Mouse (Mus musculus) cerebellum, postnatal 10 days (tissue): Measurements from ENCODE around the gene Srsf1.
A peak's percentile ranks its signal among the peaks of the same experiment; 100 is the strongest.

Source experiments
- DNase-seq, 2 experiments: peaks; one replicate each; pipeline ENCODE4 v3.0.0; 2021; ENCODE audit warnings: mixed read lengths in 2 of 2

Gene Srsf1

GRCm38 (mm10) chr11:88046944-88047794 is at the start of gene Srsf1:
TSS of gene Srsf1 (plus strand) at chr11:88047373.
- DNase-seq: peak; percentile 100

DNA sequence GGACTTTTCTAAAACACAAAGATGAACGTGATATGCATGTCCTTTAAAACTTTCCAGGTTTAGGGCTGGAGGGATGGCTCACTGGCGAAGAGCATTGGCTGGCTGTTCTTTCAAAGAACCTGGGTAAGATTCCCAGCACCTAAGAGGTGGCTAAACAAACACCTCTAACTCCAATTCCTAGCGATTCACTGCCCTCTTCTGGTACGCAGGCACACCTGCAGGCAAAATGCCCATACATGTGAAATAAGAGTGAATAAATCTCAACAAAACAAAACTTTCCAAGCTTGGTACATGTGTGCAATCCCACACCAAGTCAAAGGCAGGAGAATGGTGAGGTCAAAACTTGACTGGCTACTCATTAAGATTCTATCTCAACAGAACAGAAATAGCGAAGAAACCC is 47.4 kb upstream of the Srsf1 start:
- DNase-seq: no peak

GRCm38 (mm10) chr11:88002738-88003137 is 44.4 kb upstream of the Srsf1 start:
- no peak for DNase-seq

GRCm38 (mm10) chr11:88004123-88004522 is 43.0 kb upstream of the Srsf1 start:
- no peak for DNase-seq

DNA sequence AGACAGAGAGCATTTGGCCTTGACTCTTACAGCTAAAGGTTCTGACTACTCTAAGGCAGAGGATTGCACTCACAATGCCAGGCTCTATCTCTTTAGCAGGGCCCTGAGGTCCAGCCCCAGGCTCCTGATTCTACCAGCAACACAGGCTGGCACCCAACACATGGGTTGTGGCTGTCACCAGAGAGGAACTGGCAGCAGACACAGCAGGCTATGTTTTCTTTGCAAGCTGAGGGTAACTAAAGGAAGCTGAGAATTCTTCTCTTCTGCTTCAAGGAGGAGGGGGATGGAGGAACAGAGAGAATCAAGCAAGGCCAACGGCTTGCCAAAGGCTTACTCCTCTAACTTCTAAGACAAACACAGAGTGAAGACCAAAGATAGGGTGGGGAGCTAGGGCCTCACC is 38.5 kb upstream of the Srsf1 start:
- no peak for DNase-seq

- DNase-seq: peak; percentile 85 to 87
Observed at GRCm38 (mm10) chr11:88009542-88010190, 37.5 kb upstream of the Srsf1 start.

DNA sequence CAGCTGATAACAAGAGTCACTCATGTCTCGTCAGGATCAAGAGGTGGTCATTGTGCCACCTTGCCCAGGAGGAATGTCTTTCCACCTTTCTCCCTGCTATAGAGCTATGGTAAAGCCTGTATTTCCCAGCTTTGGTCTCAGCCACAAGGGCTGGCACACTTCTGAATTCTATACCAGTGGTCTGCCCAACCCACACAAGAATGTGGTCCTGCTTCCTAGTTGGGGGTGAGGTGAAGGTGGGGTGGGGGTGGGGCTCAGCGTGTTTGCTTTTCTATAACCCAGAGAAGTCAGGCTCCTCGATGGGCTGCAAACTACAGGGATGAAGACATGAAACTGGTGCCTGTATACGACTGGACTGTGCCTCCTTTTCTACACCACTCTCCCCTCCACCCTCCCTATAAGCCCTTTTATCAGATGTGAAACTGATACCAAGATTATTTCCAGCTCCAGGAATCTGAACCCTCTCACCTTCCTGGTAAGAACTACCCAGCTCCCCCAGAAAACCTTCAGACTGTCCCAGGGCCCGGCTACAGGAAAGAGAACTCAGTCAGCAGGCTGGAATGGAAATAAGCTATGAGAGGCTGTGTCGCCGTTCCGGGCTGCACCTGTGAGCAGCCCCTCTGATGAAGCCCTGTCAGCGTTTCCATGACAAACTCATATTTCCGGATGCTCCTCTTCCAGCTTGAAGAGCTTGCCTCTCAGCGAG is 35.8 kb upstream of the Srsf1 start:
- no peak for DNase-seq

GRCm38 (mm10) chr11:88011914-88012419 is 35.2 kb upstream of the Srsf1 start:
- DNase-seq: no peak

- DNase-seq: no peak
Observed at GRCm38 (mm10) chr11:88012621-88013244, 34.4 kb upstream of the Srsf1 start.

- DNase-seq: no peak
Observed at GRCm38 (mm10) chr11:88013632-88014031, 33.5 kb upstream of the Srsf1 start.

DNA sequence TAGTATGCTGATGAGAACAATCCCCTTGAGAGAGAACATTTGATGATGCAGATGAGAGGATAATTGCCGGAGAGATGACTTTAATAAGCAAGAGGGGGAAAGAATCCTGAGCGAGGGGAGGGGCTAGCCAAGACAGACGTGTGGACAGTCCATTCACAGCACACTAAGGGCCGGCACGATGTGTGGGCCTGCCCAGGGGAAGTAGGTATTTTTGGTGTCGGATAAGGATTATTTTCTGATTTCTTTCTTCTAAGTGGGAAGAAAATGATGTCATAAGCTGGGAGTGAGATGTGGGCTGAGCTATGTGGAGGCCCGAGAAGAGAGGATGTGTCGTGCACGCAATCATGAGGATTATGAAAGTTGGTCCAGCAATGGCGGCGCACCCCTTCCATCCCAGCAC is 32.0 kb upstream of the Srsf1 start:
- no peak for DNase-seq

DNA sequence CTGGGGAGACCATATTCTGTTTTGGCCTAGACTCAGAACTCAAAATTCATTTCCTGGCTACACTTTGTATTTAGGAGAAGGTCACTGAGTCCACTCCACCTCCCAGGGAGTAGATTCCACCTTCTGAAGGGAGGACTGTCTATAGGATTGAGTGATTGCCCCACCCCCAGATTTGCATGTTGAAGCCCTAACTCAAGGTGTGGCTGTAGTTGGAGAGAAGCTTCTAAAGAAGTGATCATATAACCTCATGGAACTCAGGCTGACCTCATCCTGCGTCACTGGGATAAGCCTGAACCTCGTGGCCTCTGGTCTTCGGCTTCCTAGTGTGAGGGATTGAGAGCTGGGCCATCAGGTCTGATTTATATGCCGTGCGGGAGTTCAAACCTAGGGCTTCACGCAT is 31.4 kb upstream of the Srsf1 start:
- no peak for DNase-seq

GRCm38 (mm10) chr11:88023933-88024332 is 23.2 kb upstream of the Srsf1 start:
- no peak for DNase-seq

- DNase-seq: peak in 1 of 2 experiments; percentile 30
Observed at GRCm38 (mm10) chr11:88027391-88028035, 19.7 kb upstream of the Srsf1 start.

- peak in 1 of 2 experiments; percentile 7 for DNase-seq
Observed at GRCm38 (mm10) chr11:88028193-88028684, 18.9 kb upstream of the Srsf1 start.

DNA sequence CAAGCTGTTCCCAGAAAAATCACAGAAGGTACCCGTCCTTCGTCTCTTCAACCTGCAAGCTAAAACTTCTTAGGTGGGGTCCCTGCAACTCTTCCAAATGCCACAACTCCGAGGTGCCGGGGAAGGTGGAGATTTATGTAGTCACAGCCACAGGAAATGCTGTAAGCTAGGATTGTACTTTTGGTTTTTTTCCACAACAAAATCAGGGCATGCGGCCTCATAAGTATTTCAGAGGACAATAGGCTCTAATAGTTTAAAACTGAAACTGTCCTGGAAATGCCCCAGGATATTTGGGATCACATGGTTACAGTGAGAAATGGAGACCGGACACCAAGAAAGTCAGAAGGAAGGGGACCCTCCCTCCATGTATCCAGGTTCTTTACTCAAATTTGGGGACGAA is 17.0 kb upstream of the Srsf1 start:
- DNase-seq: no peak

DNA sequence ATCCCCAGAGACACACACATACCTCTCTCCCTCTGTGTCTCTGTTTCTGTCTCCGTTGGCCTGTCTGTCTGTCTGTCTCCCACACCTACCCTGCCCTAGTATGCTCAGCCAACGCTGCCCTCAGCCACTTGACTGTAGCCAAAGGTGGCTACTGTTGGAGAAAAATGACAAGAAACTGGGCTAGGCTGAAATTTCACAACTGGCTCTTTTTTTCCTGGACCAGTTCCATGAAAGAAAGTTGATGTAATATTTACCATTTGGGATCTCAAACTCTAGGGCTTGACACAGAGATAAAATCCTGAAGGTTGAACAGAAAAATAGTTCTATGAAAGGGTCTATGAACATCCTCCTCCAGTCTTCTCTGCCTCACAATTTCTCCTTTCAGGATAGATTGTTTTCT is 16.3 kb upstream of the Srsf1 start:
- no peak for DNase-seq

DNA sequence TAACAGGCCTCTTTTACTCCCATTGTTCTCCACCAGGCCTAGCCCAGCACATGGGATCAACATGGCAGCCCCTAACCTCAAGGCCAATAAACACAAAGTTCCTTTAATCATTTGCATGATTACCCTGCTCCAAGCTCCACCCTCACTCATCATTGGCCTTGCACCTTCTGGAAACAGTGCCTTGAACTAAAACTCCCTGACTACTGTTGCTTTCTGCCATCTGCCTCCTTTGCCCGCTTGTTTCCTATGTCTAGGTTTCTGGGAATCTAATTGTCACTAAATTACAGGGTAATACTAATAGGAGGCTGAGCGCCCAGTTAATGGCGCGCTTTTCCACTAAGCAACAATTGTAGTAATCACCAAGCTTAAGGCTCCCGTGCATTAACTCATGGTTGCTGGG is 15.4 kb upstream of the Srsf1 start:
- DNase-seq: no peak

DNA sequence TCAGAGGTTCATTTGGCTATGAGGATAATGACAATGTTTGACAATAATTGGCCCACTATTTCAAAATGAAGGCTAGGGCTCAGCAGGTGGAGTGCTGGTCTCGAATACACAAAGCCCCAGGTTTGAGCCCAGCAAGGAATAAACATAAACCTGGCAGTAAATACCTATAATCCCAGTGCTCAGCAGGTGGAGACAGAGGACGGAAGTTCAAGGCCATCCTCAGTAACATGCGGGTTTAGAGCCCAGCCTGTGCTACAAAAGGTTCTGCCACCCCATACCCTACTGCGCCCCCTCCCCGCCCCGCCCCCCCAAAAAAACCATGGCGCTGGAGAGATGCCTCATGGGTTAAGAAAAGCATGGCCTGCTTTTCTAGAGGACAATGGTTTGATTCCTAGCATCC is 11.2 kb upstream of the Srsf1 start:
- DNase-seq: no peak

- peak; percentile 36 to 56 for DNase-seq
Observed at GRCm38 (mm10) chr11:88036761-88037251, 10.4 kb upstream of the Srsf1 start.

GRCm38 (mm10) chr11:88037386-88037785 is 9.8 kb upstream of the Srsf1 start:
- DNase-seq: no peak

GRCm38 (mm10) chr11:88039066-88039465 is 8.1 kb upstream of the Srsf1 start:
- DNase-seq: no peak
